Mouse (Mus musculus) cortical plate, adult 2 months (tissue): Measurements from ENCODE around the gene Adamts14.

Experiments used
- CTCF ChIP-seq: fragments of 200-500 bp; IDR thresholded peaks from 2 replicates; pipeline ENCODE4 v1.5.1; 2011; ENCODE audit warnings: mild to moderate bottlenecking, control low read depth, low read length; ENCODE audit not compliant: insufficient read depth; ENCODE audit errors: extremely low read depth
- POLR2A ChIP-seq: fragments of 200-500 bp; IDR thresholded peaks from 2 replicates; pipeline ENCODE4 v1.6.1; 2011; ENCODE audit warnings: mild to moderate bottlenecking, low read length, control low read depth; ENCODE audit not compliant: insufficient read depth; ENCODE audit errors: extremely low read depth

GRCm38 (mm10) chr10:61158594-61158993 is 114.6 kb downstream of the Adamts14 start:
- no peak for TF ChIP-seq CTCF
- TF ChIP-seq POLR2A, result no peak
